Mouse (Mus musculus) urinary bladder, postnatal 10 days (tissue): Measurements from ENCODE around the gene Ralgds.

Experiments
- DNase-seq: peaks from one replicate; pipeline ENCODE4 v3.0.0; 2022; ENCODE audit warnings: low spot score

Gene Ralgds

GRCm38 (mm10) chr2:28564380-28564779, 51.5 kb downstream of the Ralgds start:
- DNase-seq: no peak

- DNase-seq: no peak
Measured at GRCm38 (mm10) chr2:28566545-28566944, 53.6 kb downstream of the Ralgds start.

- no peak for DNase-seq
Measured at GRCm38 (mm10) chr2:28569903-28570302, 57.0 kb downstream of the Ralgds start.

- no peak for DNase-seq
Measured at GRCm38 (mm10) chr2:28575341-28575740, 62.4 kb downstream of the Ralgds start.

GRCm38 (mm10) chr2:28576815-28577214, 63.9 kb downstream of the Ralgds start:
- no peak for DNase-seq

- DNase-seq: no peak
Measured at GRCm38 (mm10) chr2:28578003-28578402, 65.1 kb downstream of the Ralgds start.

- DNase-seq: peak; percentile 53
Measured at GRCm38 (mm10) chr2:28582647-28583353, 69.9 kb downstream of the Ralgds start.

- no peak for DNase-seq
Measured at GRCm38 (mm10) chr2:28583651-28584050, 70.7 kb downstream of the Ralgds start, which contains the start of gene Gtf3c5. TSS of gene Gtf3c5 (minus strand) at chr2:28583751.

- no peak for DNase-seq
Measured at GRCm38 (mm10) chr2:28585043-28585571, 72.2 kb downstream of the Ralgds start.

- DNase-seq: no peak
Measured at GRCm38 (mm10) chr2:28585730-28586129, 72.8 kb downstream of the Ralgds start.

GRCm38 (mm10) chr2:28588574-28588973, 75.6 kb downstream of the Ralgds start:
- no peak for DNase-seq

GRCm38 (mm10) chr2:28591479-28591878, 78.6 kb downstream of the Ralgds start:
- DNase-seq: no peak

- DNase-seq: no peak
Measured at GRCm38 (mm10) chr2:28592809-28593208, 79.9 kb downstream of the Ralgds start.

GRCm38 (mm10) chr2:28596021-28596420, 83.1 kb downstream of the Ralgds start:
- DNase-seq: no peak

- DNase-seq: no peak
Measured at GRCm38 (mm10) chr2:28596998-28597397, 84.1 kb downstream of the Ralgds start.

- DNase-seq: no peak
Measured at GRCm38 (mm10) chr2:28597733-28598547, 85.0 kb downstream of the Ralgds start.

- DNase-seq: no peak
Measured at GRCm38 (mm10) chr2:28598692-28599568, 86.0 kb downstream of the Ralgds start.

GRCm38 (mm10) chr2:28599569-28599900, 86.6 kb downstream of the Ralgds start:
- no peak for DNase-seq

GRCm38 (mm10) chr2:28601720-28602590, 89.0 kb downstream of the Ralgds start:
- no peak for DNase-seq
